Mouse (Mus musculus): ENCODE data around the gene Slc16a3. TPM values are rescaled to one million over a fixed set of nuclear protein-coding genes. Genes with fewer than 3 reads are reported as not detected.

Gene Slc16a3
- total RNA-seq, 2 experiments from 2014 or later: 313 to 418 TPM

- peak; percentile 84 for DNase-seq
Measured at GRCm38 (mm10) chr11:120948861-120949851, 876 bp downstream of the Slc16a3 start.

- DNase-seq: peak; percentile 18
Measured at GRCm38 (mm10) chr11:120949863-120950262, 1.6 kb downstream of the Slc16a3 start.

DNA sequence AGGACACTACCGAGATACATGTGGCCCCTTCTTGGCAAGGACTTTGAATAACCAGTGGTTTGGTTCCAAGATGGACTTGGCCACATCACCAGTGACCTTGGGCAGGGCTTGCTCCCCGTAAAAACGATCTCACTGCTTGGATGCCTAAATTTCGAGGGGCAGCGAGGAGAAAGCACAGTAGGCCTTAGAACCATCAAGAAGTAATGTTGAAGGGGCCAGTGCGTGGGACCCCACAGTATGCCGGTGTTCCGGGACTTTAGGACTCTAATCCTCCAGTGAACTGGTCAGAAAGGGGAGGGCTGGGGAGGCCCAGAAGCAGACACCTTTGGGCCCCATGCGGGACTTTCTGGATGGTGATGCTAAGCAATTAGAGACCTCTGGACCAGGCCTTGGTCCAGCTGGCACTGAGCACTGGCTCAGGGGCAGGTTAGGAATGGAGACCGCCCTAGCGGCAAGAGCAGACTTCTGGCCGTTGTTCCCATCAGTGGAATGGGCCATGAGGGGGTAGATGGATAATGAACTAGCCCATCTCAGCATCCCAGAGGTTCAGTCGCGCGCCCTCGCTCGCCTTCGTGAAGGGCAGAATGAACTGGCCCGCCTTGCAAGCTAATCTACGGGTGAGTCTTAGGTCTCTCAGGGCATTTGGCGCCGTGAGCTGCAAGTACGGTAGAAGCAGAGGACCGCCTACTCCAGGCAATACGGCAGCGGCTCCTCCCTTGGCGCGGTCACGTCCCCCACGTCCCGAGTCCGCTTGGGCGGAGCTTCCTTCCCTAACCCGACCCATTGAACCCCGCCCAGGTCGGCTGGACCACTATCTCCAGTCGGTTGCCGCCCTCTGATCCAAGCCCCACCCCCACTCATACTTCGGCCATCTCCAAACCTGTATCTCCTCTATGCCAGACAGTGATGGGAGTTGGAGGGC, 2.3 kb downstream of the Slc16a3 start:
- DNase-seq: peak; percentile 95

DNA sequence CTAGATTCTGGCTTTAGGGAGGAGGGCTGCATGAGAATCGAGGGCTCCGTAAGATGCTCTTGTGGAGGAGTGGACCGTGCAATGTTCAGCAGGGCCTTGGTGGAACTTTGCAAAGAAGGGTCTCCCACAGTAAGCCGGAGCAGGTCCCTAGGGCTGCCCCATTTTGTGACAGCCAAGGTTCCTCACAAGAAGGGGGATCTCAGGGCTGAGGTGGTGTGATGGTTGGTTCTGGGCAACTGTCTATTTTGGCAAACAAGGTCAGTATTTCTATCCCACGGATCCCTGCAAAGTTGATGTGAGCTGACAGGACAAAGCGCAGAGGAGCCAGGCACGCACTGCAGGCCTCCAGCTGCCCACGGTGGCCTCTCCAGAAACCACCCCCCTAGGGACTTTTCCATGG, 3.0 kb downstream of the Slc16a3 start:
- DNase-seq: no peak

- DNase-seq: peak; percentile 82
Measured at GRCm38 (mm10) chr11:120951731-120952730, 3.8 kb downstream of the Slc16a3 start.

DNA sequence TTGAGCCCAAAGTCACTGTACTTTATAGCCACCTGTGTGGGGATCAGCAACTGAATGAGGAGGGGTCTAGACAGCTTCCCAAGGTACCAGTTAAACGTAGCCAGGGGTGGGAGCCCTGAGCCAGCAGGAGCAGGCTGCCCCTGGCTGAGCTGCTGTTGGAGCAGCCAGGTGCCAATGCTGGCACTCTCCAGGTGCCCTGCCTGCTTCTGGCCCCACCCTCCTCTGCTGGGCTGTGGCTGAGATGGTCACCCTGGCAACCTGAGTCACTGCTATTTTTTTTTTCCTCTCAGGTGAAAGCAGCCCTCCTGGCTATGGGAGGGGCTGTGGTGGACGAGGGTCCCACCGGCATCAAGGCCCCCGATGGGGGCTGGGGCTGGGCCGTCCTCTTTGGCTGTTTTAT, 6.7 kb downstream of the Slc16a3 start:
- peak; percentile 62 for DNase-seq

DNA sequence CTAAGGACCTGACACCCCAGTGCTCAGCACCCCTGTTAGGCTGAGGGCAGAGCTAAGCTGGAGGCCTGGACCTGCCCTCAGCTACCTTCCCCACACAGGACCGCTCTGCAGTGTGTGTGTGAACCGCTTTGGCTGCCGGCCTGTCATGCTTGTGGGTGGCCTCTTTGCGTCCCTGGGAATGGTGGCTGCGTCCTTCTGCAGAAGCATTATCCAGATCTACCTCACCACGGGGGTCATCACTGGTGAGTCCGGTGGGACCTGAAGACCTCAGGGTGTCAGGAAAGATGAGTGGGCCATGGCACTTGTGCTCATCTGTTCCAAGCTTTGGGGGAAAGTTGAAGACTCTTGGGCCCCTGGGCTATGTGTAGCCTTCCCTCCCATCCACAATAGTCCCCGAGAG, 7.4 kb downstream of the Slc16a3 start:
- no peak for DNase-seq

DNA sequence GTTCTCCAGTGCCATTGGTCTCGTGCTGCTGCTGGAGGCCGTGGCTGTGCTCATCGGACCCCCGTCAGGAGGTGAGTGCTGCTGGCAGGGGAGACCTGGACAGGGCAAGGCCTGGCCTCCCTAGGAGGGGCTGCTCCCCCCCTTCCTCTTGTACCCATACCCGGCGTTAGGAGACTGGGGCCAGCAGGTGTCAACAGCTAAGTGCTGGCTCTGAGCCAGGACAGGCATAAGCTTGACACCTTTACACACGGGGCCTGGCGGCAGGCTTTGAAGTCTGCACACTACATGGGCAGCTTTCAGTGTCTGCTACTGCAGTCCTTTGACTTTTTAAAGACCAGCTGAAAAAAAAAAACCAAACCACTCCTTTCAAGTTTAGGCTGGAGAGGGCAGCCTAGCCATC, 8.8 kb downstream of the Slc16a3 start:
- DNase-seq: no peak

DNA sequence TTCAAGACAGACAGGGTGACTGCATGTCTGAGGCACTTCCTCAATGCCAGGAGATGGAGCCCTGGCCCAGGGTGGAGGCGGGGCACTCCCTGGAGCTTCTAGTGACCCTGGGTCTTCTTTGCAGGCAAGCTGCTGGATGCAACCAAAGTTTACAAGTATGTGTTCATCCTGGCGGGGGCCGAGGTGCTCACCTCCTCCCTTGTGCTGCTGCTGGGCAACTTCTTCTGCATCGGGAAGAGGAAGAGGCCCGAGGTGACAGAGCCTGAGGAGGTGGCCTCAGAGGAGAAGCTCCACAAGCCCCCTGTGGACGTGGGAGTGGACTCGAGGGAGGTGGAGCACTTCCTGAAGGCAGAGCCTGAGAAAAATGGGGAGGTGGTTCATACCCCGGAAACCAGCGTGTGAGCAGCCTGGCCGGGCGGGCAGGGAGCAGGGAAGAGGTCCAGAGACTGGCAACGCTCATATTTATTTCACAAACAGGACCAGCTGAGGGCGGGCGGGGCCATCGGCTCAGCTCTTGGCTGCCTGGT, 9.5 kb downstream of the Slc16a3 start:
- peak; percentile 32 for DNase-seq

DNA sequence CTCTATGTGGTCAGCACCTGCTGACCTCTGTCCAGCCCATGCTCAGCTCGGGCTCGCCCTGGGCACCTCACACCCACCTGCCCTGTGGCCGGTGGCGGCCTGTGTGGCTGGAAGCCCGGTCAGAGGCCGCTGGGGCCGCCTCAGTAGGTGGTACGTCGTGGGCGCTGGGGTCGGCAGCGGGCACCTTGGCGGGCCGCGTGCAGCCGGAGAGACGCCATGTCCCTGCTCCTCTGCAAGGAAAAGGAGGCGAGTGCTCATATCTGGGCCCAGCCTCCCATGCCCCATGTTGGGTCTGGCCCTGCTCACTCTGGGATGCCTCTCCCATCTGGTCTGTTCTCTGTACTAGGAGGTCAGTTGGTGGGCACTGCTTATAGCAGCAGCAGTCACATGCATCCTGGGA, 10.8 kb downstream of the Slc16a3 start:
- DNase-seq: no peak

GRCm38 (mm10) chr11:120959564-120959963, 11.3 kb downstream of the Slc16a3 start:
- DNase-seq: no peak

GRCm38 (mm10) chr11:120960248-120960647, 12.0 kb downstream of the Slc16a3 start:
- DNase-seq: no peak

- no peak for DNase-seq
Measured at GRCm38 (mm10) chr11:120961594-120961993, 13.3 kb downstream of the Slc16a3 start.

DNA sequence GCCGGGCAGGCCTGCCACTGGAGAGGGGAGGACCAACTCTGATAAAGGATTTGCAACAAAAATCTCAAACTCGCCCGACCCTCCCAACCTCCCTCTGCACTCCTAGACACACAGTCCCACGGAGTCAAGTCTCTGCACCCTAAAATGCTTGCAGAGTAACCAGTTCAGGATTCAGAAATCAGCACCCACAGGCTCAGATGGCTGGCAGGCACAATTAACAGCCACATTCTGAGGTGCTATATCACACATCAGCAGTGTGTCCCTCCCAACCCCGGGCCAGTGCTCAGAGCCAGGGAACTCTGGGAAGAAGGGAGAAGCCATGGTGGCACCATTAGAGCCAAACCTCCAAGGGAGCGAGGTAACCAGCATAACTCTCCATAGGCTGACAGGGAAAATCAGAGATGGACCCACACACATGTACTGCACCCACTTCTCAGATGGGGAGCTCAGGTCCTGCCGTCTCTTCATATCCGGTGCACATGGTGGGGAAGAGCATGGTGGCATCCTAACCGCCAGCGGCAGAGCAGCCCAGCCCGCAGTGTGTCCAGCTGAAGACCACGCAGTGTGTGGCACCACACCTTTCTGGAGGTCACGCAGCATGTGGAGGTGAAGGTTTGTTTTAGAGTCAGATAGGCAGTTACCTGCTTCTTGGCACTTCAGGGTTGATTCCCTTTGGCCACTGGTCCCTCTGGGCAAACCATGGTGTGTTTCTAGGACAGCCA, 13.9 kb downstream of the Slc16a3 start:
- no peak for DNase-seq

GRCm38 (mm10) chr11:120962909-120963308, 14.6 kb downstream of the Slc16a3 start:
- no peak for DNase-seq

GRCm38 (mm10) chr11:120964195-120965157, 16.2 kb downstream of the Slc16a3 start:
- DNase-seq: no peak

DNA sequence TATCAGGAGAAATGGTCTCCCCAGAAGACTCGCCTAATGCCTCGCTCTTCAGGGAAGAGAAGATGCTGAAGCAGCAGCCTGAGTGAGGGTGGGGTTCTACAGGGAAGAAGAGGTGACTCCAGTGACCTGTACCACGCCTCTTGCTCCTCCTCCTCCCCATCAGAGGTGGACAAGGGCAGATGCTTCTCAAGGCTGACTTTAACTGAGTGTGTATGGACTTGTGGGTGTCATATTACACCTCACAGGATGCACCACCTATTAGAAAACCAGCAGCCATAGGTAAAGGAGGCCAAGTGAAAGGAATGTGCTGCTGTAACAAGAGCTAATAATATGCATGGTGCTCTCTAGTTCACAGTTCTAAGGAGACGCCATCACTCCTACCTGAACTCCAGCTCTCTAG, 17.3 kb downstream of the Slc16a3 start:
- DNase-seq: no peak

- DNase-seq: no peak
Measured at GRCm38 (mm10) chr11:120969742-120970141, 21.5 kb downstream of the Slc16a3 start.

DNA sequence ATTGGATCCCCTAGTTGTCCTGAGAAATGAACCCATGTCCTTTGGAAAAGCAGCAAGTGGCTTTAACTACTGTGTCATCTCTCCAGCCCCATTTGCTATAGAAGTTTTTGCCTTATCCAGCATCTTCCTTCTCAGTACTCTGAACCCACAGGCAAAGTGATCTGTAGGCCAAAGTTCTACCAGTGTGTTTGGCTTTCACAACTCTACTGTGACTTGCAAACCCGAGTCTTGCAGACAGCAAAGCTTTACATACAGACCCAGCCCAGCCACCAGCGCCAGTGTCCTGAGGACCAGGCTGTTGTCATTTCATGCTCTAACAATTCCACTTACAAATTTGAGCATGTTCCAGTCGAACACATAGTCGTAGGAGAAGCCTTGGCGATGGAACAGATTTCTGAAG, 23.0 kb downstream of the Slc16a3 start:
- DNase-seq: no peak

Measured in gastrocnemius, postnatal 25 days (tissue).